Mouse (Mus musculus) MEL (cell line): ENCODE results near the gene Tnfrsf19.

ENCODE experiments used
- BHLHE40 ChIP-seq: IDR thresholded peaks from 2 replicates; pipeline ENCODE4 v1.6.1; 2012; ENCODE audit warnings: low read depth, mild to moderate bottlenecking, inconsistent platforms, low read length, improper control_type of control experiment, borderline replicate concordance
- CTCF ChIP-seq, 3 experiments: IDR thresholded peaks in 2 of 3; conservative IDR thresholded peaks in 1 of 3; 2 replicates each; pipeline ENCODE4 v1.5.1; 2011 to 2012; ENCODE audit warnings: low read length in 3 of 3, low read depth in 2 of 3, mild to moderate bottlenecking in 2 of 3, improper control_type of control experiment in 1 of 3, inconsistent platforms in 1 of 3, mixed read lengths in 1 of 3, moderate library complexity in 1 of 3; ENCODE audit not compliant: control insufficient read depth in 1 of 3, insufficient read depth in 1 of 3, poor library complexity in 1 of 3, severe bottlenecking in 1 of 3
- EP300 ChIP-seq, 2 experiments: IDR thresholded peaks; 2 replicates each; pipeline ENCODE4 v1.6.1; 2011; ENCODE audit warnings: improper control_type of control experiment in 2 of 2, low read length in 2 of 2, low read depth in 1 of 2, mild to moderate bottlenecking in 1 of 2
- GATA1 ChIP-seq: IDR thresholded peaks from 2 replicates; pipeline ENCODE4 v1.6.1; 2011; ENCODE audit warnings: low read depth, low read length, improper control_type of control experiment
- JUND ChIP-seq: IDR thresholded peaks from 2 replicates; pipeline ENCODE4 v1.6.1; 2011; ENCODE audit warnings: low read depth, mild to moderate bottlenecking, improper control_type of control experiment, low read length
- POLR2A ChIP-seq, 2 experiments: IDR thresholded peaks; 2 replicates each; pipeline ENCODE4 v1.6.1; 2011 to 2012; ENCODE audit warnings: low read length in 2 of 2, mild to moderate bottlenecking in 2 of 2, control low read depth in 1 of 2, improper control_type of control experiment in 1 of 2, low read depth in 1 of 2, moderate library complexity in 1 of 2; ENCODE audit not compliant: control insufficient read depth in 1 of 2, insufficient read depth in 1 of 2, poor library complexity in 1 of 2
- SMC3 ChIP-seq: IDR thresholded peaks from 2 replicates; pipeline ENCODE4 v1.6.1; 2011; ENCODE audit warnings: low read depth, low read length, improper control_type of control experiment
- USF2 ChIP-seq, 2 experiments: IDR thresholded peaks; 2 replicates each; pipeline ENCODE4 v1.6.1; 2011 to 2012; ENCODE audit warnings: improper control_type of control experiment in 2 of 2, low read length in 2 of 2, borderline replicate concordance in 1 of 2, inconsistent platforms in 1 of 2, low read depth in 1 of 2, mild to moderate bottlenecking in 1 of 2; ENCODE audit not compliant: insufficient read depth in 1 of 2

GRCm38 (mm10) chr14:61052163-61052562, 5.9 kb upstream of the Tnfrsf19 start:
- TF ChIP-seq CTCF (IDR thresholded peaks at IDR 0.05 in 2 of 3, conservative IDR thresholded peaks at IDR 0.05 in 1 of 3; ENCODE audit: control insufficient read depth in 1 of 3, insufficient read depth in 1 of 3, low read depth in 2 of 3, low read length in 3 of 3, poor library complexity in 1 of 3, severe bottlenecking in 1 of 3) (no peak), POLR2A (IDR thresholded peaks at IDR 0.05; ENCODE audit: control insufficient read depth in 1 of 2, insufficient read depth in 1 of 2, low read depth in 1 of 2, low read length in 2 of 2, poor library complexity in 1 of 2) (no peak), GATA1 (no peak), EP300 (IDR thresholded peaks at IDR 0.05; ENCODE audit: low read depth in 1 of 2, low read length in 2 of 2) (no peak), BHLHE40 (no peak), USF2 (IDR thresholded peaks at IDR 0.05; ENCODE audit: borderline replicate concordance in 1 of 2, insufficient read depth in 1 of 2, low read depth in 1 of 2, low read length in 2 of 2) (no peak), SMC3 (no peak), JUND (no peak)
